Mouse (Mus musculus) cerebellum, adult 2 months (tissue): Measurements from ENCODE around the gene Ctbs. TPM values are rescaled to one million over a fixed set of nuclear protein-coding genes. Genes with fewer than 3 reads are reported as not detected.

ENCODE experiments used
- DNase-seq, 2 experiments: peaks; one replicate each; pipeline ENCODE4 v3.0.0; 2021
- H3K27ac ChIP-seq: fragments of 200-500 bp; 2 replicates; pipeline ENCODE4 v1.5.1; 2012; ENCODE audit warnings: low read length, control low read depth, inconsistent platforms; ENCODE audit not compliant: insufficient read depth
- H3K27me3 ChIP-seq: fragments of 200-500 bp; 2 replicates; pipeline ENCODE4 v1.6.1; 2012; ENCODE audit warnings: inconsistent platforms, mild to moderate bottlenecking, low read length, moderate library complexity; ENCODE audit not compliant: control insufficient read depth, insufficient read depth
- H3K4me1 ChIP-seq: fragments of 200-500 bp; 2 replicates; pipeline ENCODE4 v1.6.1; 2011; ENCODE audit warnings: low read length; ENCODE audit not compliant: control insufficient read depth, insufficient read depth
- H3K4me3 ChIP-seq: fragments of 200-500 bp; replicated peaks from 2 replicates; pipeline ENCODE3; 2011; ENCODE audit warnings: mild to moderate bottlenecking, low read depth, low read length, control low read depth; ENCODE audit not compliant: insufficient read depth
- CTCF ChIP-seq: fragments of 200-500 bp; IDR thresholded peaks from 2 replicates; pipeline ENCODE4 v1.5.1; 2011; ENCODE audit warnings: low read depth, mild to moderate bottlenecking, control low read depth, low read length, moderate library complexity, borderline replicate concordance; ENCODE audit not compliant: insufficient read depth
- POLR2A ChIP-seq: fragments of 200-500 bp; IDR thresholded peaks from 2 replicates; pipeline ENCODE4 v1.6.1; 2011; ENCODE audit warnings: low read length, control low read depth, borderline replicate concordance; ENCODE audit not compliant: insufficient read depth
- WGBS: fragments of 180-500 bp; shearing (Covaris S2); methylation state at CpG from one replicate; pipeline ENCODE4 v1.1.7; 2018; 5-methylcytosine and 5-hydroxymethylcytosine counted together
- polyA plus RNA-seq: library from polyadenylated mRNA; depleted of rRNA; stranded (reverse); fragments of >200 nt; gene quantifications from 2 replicates; pipeline ENCODE4 v1.2.3, GENCODE M21; 2012

Gene Ctbs
- polyA plus RNA-seq, 1 experiment: 3.0 TPM

GRCm38 (mm10) chr3:146412008-146412407 is 37.6 kb upstream of the Ctbs start:
- Histone ChIP-seq H3K4me1 (peaks cover 48% of the 10 kb centered on the region), H3K4me3 (no peak overlapping the region), H3K27ac (peak overlapping the region; percentile 26; the same call in 1 of the 2 replicates), H3K27me3 (no peaks in the 10 kb centered on the region)
- no peak for TF ChIP-seq CTCF
- TF ChIP-seq POLR2A: no peak
- WGBS: 12% methylated on average over 2 of the region's 2 CpGs
- DNase-seq: peak; percentile 53 to 69

- Histone ChIP-seq H3K27me3 (no peaks in the 10 kb centered on the region), H3K27ac (peak overlapping the region; percentile 26; the same call in 1 of the 2 replicates), H3K4me1 (peaks cover 44% of the 10 kb centered on the region), H3K4me3 (no peak overlapping the region)
- no peak for DNase-seq
- TF ChIP-seq CTCF (no peak), POLR2A (no peak)
- 86% methylated on average over 7 of the region's 7 CpGs for WGBS
Observed at GRCm38 (mm10) chr3:146412480-146412879, 37.1 kb upstream of the Ctbs start.

- H3K4me1 ChIP-seq: peaks cover 40% of the 10 kb centered on the region
- H3K4me3 ChIP-seq: no peak overlapping the region
- 23% methylated on average over 13 of the region's 13 CpGs for WGBS
- DNase-seq: peak; percentile 43 to 46
- no peaks in the 10 kb centered on the region for H3K27me3 ChIP-seq
- peak overlapping the region; percentile 49 for H3K27ac ChIP-seq
- TF ChIP-seq POLR2A (no peak), CTCF (no peak)
Observed at GRCm38 (mm10) chr3:146413016-146413415, 36.6 kb upstream of the Ctbs start.

GRCm38 (mm10) chr3:146413992-146414391 is 35.6 kb upstream of the Ctbs start:
- H3K4me3 ChIP-seq: no peak overlapping the region
- 11% methylated on average over 4 of the region's 4 CpGs for WGBS
- H3K27me3 ChIP-seq: no peaks in the 10 kb centered on the region
- no peak for TF ChIP-seq POLR2A
- no peak for TF ChIP-seq CTCF
- peaks cover 40% of the 10 kb centered on the region for H3K4me1 ChIP-seq
- DNase-seq: peak; percentile 76 to 91
- H3K27ac ChIP-seq: peak overlapping the region; percentile 76

- WGBS: 52% methylated on average over 12 of the region's 12 CpGs
- H3K27ac ChIP-seq: peak overlapping the region; percentile 76
Observed at GRCm38 (mm10) chr3:146414555-146414954, 35.0 kb upstream of the Ctbs start.

GRCm38 (mm10) chr3:146417873-146418272 is 31.7 kb upstream of the Ctbs start:
- H3K27ac ChIP-seq: no peak overlapping the region
- TF ChIP-seq POLR2A: no peak
- TF ChIP-seq CTCF: no peak
- H3K4me1 ChIP-seq: peaks cover 38% of the 10 kb centered on the region
- DNase-seq: no peak
- WGBS: 97% methylated on average over 8 of the region's 8 CpGs
- H3K4me3 ChIP-seq: no peak overlapping the region
- H3K27me3 ChIP-seq: no peaks in the 10 kb centered on the region

More at GRCm38 (mm10) chr3:146414555-146414954, 35.0 kb upstream of the Ctbs start:
- peak; percentile 32 to 51 for DNase-seq
- TF ChIP-seq POLR2A: no peak
- no peak for TF ChIP-seq CTCF
- H3K27me3 ChIP-seq: no peaks in the 10 kb centered on the region
- H3K4me1 ChIP-seq: peaks cover 46% of the 10 kb centered on the region
- H3K4me3 ChIP-seq: no peak overlapping the region

GRCm38 (mm10) chr3:146418901-146419300 is 30.7 kb upstream of the Ctbs start:
- Histone ChIP-seq H3K27ac (no peak overlapping the region), H3K27me3 (no peaks in the 10 kb centered on the region), H3K4me1 (peaks cover 30% of the 10 kb centered on the region), H3K4me3 (no peak overlapping the region)
- DNase-seq: no peak
- no peak for TF ChIP-seq POLR2A
- no peak for TF ChIP-seq CTCF
- 90% methylated on average over 7 of the region's 7 CpGs for WGBS

GRCm38 (mm10) chr3:146419534-146419933 is 30.1 kb upstream of the Ctbs start:
- H3K27me3 ChIP-seq: no peaks in the 10 kb centered on the region
- H3K27ac ChIP-seq: peak overlapping the region; percentile 32; the same call in 1 of the 2 replicates
- peaks cover 25% of the 10 kb centered on the region for H3K4me1 ChIP-seq
- H3K4me3 ChIP-seq: no peak overlapping the region
- WGBS: 73% methylated on average over 9 of the region's 9 CpGs
- no peak for DNase-seq
- TF ChIP-seq CTCF: no peak
- no peak for TF ChIP-seq POLR2A
